Mouse (Mus musculus) bone marrow macrophage, adult 2 months (primary cell): ENCODE results near the gene Cga.

ENCODE experiments used
- CTCF ChIP-seq: IDR thresholded peaks from 2 replicates; pipeline ENCODE4 v1.5.1; 2012; ENCODE audit warnings: low read depth, mild to moderate bottlenecking, low read length, moderate library complexity
- POLR2A ChIP-seq: IDR thresholded peaks from 2 replicates; pipeline ENCODE4 v1.6.1; 2012; ENCODE audit warnings: mild to moderate bottlenecking, low read depth, low read length, borderline replicate concordance

DNA sequence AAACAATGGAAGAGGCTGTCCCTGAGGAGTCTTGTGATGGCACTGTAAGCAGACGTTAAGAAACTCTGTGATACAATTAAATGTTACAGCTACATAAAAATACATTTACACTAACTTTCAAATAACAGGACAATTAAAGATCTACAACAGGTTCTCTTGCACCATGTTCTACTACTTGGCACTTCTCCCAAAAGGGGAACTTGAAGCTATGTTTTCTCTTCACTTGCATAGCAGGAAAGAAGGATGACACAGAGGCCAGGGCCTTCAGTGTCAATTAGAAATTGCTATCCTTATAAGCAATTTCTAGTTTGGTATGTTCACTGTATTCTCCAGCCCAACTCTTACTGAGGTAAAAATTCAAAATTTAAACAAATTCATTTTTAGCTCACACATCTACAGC, 19.3 kb upstream of the Cga start:
- TF ChIP-seq CTCF (no peak), POLR2A (no peak)
